ENCODE assay signal across 10 mouse cellular contexts in genomic region chr3:135245733-135246132, GRCm38 (mm10). TPM values are rescaled to one million over a fixed set of nuclear protein-coding genes. Genes with fewer than 3 reads are reported as not detected.
DNase-seq lines count a peak whose midpoint lies in the region; ATAC-seq lines count a peak whose summit lies in the region.
"Had no signal": no experiment of that assay in that cellular context is flagged by ENCODE, and none has a peak within 500 bp of the region (broad histone marks: within the 10 kb centered on the region; RNA-seq: fewer than 3 reads in every experiment).

No protein-coding gene starts in this region.

- 0 out of 2 replicates have a peak, but pooled peaks have one; percentile 19 for ATAC-seq in liver, embryonic 11.5 days (replicated peaks; ENCODE audit: low FRiP score)

- no peak overlapping the region for H3K4me3 ChIP-seq in liver, embryonic 11.5 days (ENCODE audit: low read depth, low read length)
- H3K4me3 ChIP-seq: heart, embryonic 15.5 days; stomach, embryonic 15.5 days had no signal

- H3K27ac ChIP-seq in liver, embryonic 11.5 days (ENCODE audit: low read depth, low read length) = no peak overlapping the region
- H3K27ac ChIP-seq: heart, embryonic 15.5 days; stomach, embryonic 15.5 days had no signal

- no peaks in the 10 kb centered on the region for H3K4me1 ChIP-seq in liver, embryonic 11.5 days (replicated peaks; ENCODE audit: control insufficient read depth, insufficient read depth, low read length)
- H3K4me1 ChIP-seq: heart, embryonic 15.5 days; stomach, embryonic 15.5 days had no signal

- H3K9ac ChIP-seq in liver, embryonic 11.5 days (ENCODE audit: low read depth, low read length) = no peak overlapping the region
- H3K9ac ChIP-seq: heart, embryonic 15.5 days; stomach, embryonic 15.5 days had no signal

- H3K4me2 ChIP-seq in liver, embryonic 11.5 days = no peak overlapping the region
- H3K4me2 ChIP-seq: heart, embryonic 15.5 days; stomach, embryonic 15.5 days had no signal

- peak; percentile 20 for DNase-seq in embryo, embryonic 10 days (ENCODE audit: low spot score)
- no peak for DNase-seq in embryo, embryonic 9.5 days (ENCODE audit: extremely low spot score)
- DNase-seq in liver, embryonic 11.5 days (ENCODE audit: low spot score) = no peak
- DNase-seq in liver = no peak
- peak; percentile 43 for DNase-seq in brain, adult 2 months (ENCODE audit: low read depth, low spot score)
- DNase-seq in mesoderm, embryonic 11.5 days (ENCODE audit: low read depth, low spot score) = peak; percentile 28
- no peak for DNase-seq in testis, postnatal 14 days (ENCODE audit: low spot score)
- no peak for DNase-seq in right cerebral cortex, postnatal 14 days

- H3K36me3 ChIP-seq in liver, embryonic 11.5 days (ENCODE audit: control insufficient read depth, insufficient read depth, low read length) = peaks cover 57% of the 10 kb centered on the region

- H3K27me3 ChIP-seq in liver, embryonic 11.5 days (replicated peaks; ENCODE audit: control insufficient read depth, insufficient read depth, low read length) = no peaks in the 10 kb centered on the region
- H3K27me3 ChIP-seq: heart, embryonic 15.5 days; stomach, embryonic 15.5 days had no signal

- H3K9me3 ChIP-seq in liver, embryonic 11.5 days (ENCODE audit: control insufficient read depth, low read length) = no peaks in the 10 kb centered on the region
- H3K9me3 ChIP-seq: heart, embryonic 15.5 days; stomach, embryonic 15.5 days had no signal

RNA-seq across cellular contexts. Expression of gene Cenpe, which starts 33.4 kb away (rescaled TPM):
- polyA plus RNA-seq in liver, embryonic 11.5 days (2014; fragmentation: Nextera tagmentation; extraction: Ambion mirVana) = 30.7 and 34.6 TPM in 2 replicates

RNA-seq across cellular contexts. Expression of gene Bdh2, which starts 35.3 kb away (rescaled TPM):
- 1.3 and 1.7 TPM in 2 replicates for polyA plus RNA-seq in liver, embryonic 11.5 days (2014; fragmentation: Nextera tagmentation; extraction: Ambion mirVana)

Comparison
In these comparisons a context has a peak if more than half of its experiments do, and no peak if none do; other contexts are left out.
1. DNase-seq: peak in embryo, embryonic 10 days (single experiment), brain, adult 2 months (single experiment) and mesoderm, embryonic 11.5 days (single experiment); none in embryo, embryonic 9.5 days (single experiment), liver, embryonic 11.5 days (single experiment), liver (single experiment), testis, postnatal 14 days (single experiment) and right cerebral cortex, postnatal 14 days (single experiment).